Mouse (Mus musculus) liver, embryonic 12.5 days (tissue): ENCODE measurements around the gene Klhl9. TPM values are rescaled to one million over a fixed set of nuclear protein-coding genes. Genes with fewer than 3 reads are reported as not detected.

ENCODE experiments used
- ATAC-seq: fragments of 200-750 bp; cut with Nextera tagmentation; 2 replicates; pipeline ENCODE4 v1.8.0; 2017; ENCODE audit warnings: moderate number of reproducible peaks, mild to moderate bottlenecking, moderate library complexity
- H3K27ac ChIP-seq: fragments of 300-500 bp; sonication (generic); 2 replicates; pipeline ENCODE4 v1.5.1; 2016; ENCODE audit warnings: mild to moderate bottlenecking
- H3K27me3 ChIP-seq: fragments of 300-500 bp; sonication (generic); replicated peaks from 2 replicates; pipeline ENCODE4 v1.6.1; 2016; ENCODE audit warnings: mild to moderate bottlenecking, moderate library complexity
- H3K36me3 ChIP-seq: fragments of 300-500 bp; sonication (generic); 2 replicates; pipeline ENCODE4 v1.6.1; 2016; ENCODE audit warnings: mild to moderate bottlenecking, moderate library complexity
- H3K4me1 ChIP-seq: fragments of 300-500 bp; sonication (generic); 2 replicates; pipeline ENCODE4 v1.6.1; 2016
- H3K4me2 ChIP-seq: fragments of 300-500 bp; sonication (generic); 2 replicates; pipeline ENCODE4 v1.6.1; 2016; ENCODE audit warnings: mild to moderate bottlenecking, moderate library complexity
- H3K4me3 ChIP-seq: fragments of 300-500 bp; sonication (generic); 2 replicates; pipeline ENCODE4 v1.5.1; 2016; ENCODE audit warnings: mild to moderate bottlenecking, moderate library complexity
- H3K9ac ChIP-seq: fragments of 300-500 bp; sonication (generic); 2 replicates; pipeline ENCODE4 v1.6.1; 2016; ENCODE audit warnings: mild to moderate bottlenecking, moderate library complexity
- H3K9me3 ChIP-seq: fragments of 300-500 bp; sonication (generic); replicated peaks from 2 replicates; pipeline ENCODE4 v1.6.1; 2016; ENCODE audit warnings: mild to moderate bottlenecking, moderate library complexity
- WGBS: fragments of 180-500 bp; shearing (Covaris S2); methylation state at CpG from one replicate; pipeline ENCODE4 v1.1.7; 2016; ENCODE audit not compliant: insufficient replicate concordance; 5-methylcytosine and 5-hydroxymethylcytosine counted together
- polyA plus RNA-seq: library from polyadenylated mRNA; unstranded; fragments of >200 nt; fragmentation: Nextera tagmentation; extraction: Ambion mirVana; gene quantifications from 2 replicates; pipeline ENCODE4 v1.2.1, GENCODE M21; 2016

The Klhl9 gene
- polyA plus RNA-seq, 1 experiment from 2014 or later = 38.0 TPM

DNA sequence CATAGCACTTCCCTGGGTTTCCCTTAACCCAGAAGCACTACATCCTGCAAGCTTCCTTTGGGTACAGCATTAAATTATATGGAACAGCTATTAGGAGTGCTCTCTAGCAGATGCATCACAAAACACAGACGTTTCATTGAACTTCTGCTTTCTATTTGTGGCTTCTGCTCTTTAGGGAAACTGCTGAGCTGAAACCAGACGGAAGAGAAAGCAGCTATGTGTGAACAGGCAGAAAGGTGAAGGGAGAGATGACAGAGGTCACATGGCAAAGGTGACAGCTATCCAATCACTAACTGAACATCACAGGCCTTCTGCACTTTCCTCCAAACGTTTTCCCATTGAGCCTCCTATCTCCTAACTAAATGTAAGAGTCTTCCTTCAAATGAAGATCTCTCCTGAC, 16.3 kb downstream of the Klhl9 start:
- ATAC-seq = no peak
- Histone ChIP-seq H3K4me1 (no peaks in the 10 kb centered on the region), H3K4me3 (no peak overlapping the region), H3K27me3 (no peaks in the 10 kb centered on the region), H3K4me2 (no peak overlapping the region), H3K27ac (no peak overlapping the region), H3K36me3 (no peaks in the 10 kb centered on the region), H3K9me3 (no peaks in the 10 kb centered on the region), H3K9ac (no peak overlapping the region)
- 9% methylated on average over 3 of the region's 3 CpGs for WGBS

GRCm38 (mm10) chr4:88699301-88699700, 23.0 kb downstream of the Klhl9 start:
- H3K27ac ChIP-seq = no peak overlapping the region
- 70% methylated on average over 1 of the region's 1 CpGs for WGBS
- H3K4me1 ChIP-seq = no peaks in the 10 kb centered on the region
- no peaks in the 10 kb centered on the region for H3K36me3 ChIP-seq
- no peak overlapping the region for H3K4me2 ChIP-seq
- H3K9me3 ChIP-seq = no peaks in the 10 kb centered on the region
- H3K4me3 ChIP-seq = no peak overlapping the region
- no peak for ATAC-seq
- H3K27me3 ChIP-seq = peaks cover 5% of the 10 kb centered on the region; the same call in 1 of the 2 replicates
- H3K9ac ChIP-seq = no peak overlapping the region

DNA sequence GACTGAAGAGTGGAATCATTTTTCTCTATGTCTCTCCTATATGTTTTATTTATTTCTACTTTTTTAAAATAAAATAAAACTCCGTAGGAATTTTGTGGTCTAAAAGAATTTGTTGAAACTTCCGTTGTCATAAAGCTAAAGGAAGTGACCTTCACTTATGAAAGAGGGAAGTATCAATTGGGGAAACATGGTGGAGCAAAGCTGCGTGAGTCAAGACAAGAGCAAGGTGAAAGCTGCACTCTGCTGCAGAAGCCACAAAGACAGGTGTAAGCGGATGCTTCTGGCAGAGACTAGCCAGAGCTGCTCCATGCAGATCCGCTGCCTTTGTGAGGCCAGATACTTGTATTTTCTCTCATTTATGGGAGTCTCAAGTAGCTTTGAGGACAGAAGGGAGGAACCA, 23.5 kb downstream of the Klhl9 start:
- no peaks in the 10 kb centered on the region for H3K4me1 ChIP-seq
- ATAC-seq = no peak
- H3K4me2 ChIP-seq = no peak overlapping the region
- no peak overlapping the region for H3K9ac ChIP-seq
- no peak overlapping the region for H3K27ac ChIP-seq
- no peaks in the 10 kb centered on the region for H3K36me3 ChIP-seq
- H3K27me3 ChIP-seq = peaks cover 5% of the 10 kb centered on the region; the same call in 1 of the 2 replicates
- 51% methylated on average over 5 of the region's 5 CpGs for WGBS
- no peak overlapping the region for H3K4me3 ChIP-seq
- no peaks in the 10 kb centered on the region for H3K9me3 ChIP-seq

GRCm38 (mm10) chr4:88697753-88698152, 24.5 kb downstream of the Klhl9 start:
- H3K4me3 ChIP-seq = no peak overlapping the region
- H3K36me3 ChIP-seq = no peaks in the 10 kb centered on the region
- H3K4me1 ChIP-seq = no peaks in the 10 kb centered on the region
- no peaks in the 10 kb centered on the region for H3K9me3 ChIP-seq
- no peak overlapping the region for H3K9ac ChIP-seq
- WGBS = 72% methylated on average over 4 of the region's 4 CpGs
- H3K27ac ChIP-seq = no peak overlapping the region
- no peak for ATAC-seq
- no peak overlapping the region for H3K4me2 ChIP-seq
- peaks cover 5% of the 10 kb centered on the region; the same call in 1 of the 2 replicates for H3K27me3 ChIP-seq

GRCm38 (mm10) chr4:88697108-88697507, 25.2 kb downstream of the Klhl9 start:
- no peak for ATAC-seq
- Histone ChIP-seq H3K36me3 (no peaks in the 10 kb centered on the region), H3K9me3 (no peaks in the 10 kb centered on the region), H3K4me3 (no peak overlapping the region), H3K9ac (no peak overlapping the region), H3K27ac (no peak overlapping the region), H3K4me2 (no peak overlapping the region), H3K4me1 (no peaks in the 10 kb centered on the region), H3K27me3 (peaks cover 10% of the 10 kb centered on the region; the same call in 1 of the 2 replicates)
- 49% methylated on average over 6 of the region's 6 CpGs for WGBS

DNA sequence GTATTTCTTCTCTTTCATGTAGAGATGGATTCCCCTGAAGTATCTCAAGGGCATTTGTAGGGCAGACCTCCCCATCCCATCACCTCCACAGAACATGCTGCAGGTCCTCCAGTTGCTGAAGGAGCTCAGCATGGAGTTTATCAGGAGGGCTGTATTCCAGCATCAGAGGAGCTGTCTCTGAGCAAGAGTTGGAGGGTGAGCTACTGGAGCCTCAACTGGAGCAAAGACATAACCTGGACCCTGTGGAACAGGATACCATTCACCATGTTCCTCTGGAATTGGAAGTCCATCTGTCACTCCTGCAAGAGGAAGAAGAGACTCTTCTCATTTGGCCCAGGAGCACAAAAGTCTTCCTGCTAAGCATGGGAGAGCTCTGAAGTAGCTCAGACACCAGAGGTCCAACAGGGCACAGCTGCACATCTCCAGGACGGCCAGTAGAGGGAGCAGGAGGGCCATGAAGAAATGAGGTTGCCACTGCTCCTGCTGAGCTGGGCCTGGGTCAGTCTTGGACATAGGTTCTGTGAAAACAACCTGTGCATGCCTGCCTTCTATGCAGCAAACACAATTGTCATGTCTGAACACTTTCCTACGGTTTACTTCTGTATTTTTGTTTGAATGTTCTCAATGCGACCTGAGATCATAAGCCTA, 25.9 kb downstream of the Klhl9 start:
- no peak for ATAC-seq
- H3K4me1 ChIP-seq = no peaks in the 10 kb centered on the region
- H3K27ac ChIP-seq = no peak overlapping the region
- peaks cover 11% of the 10 kb centered on the region; the same call in 1 of the 2 replicates for H3K27me3 ChIP-seq
- H3K9me3 ChIP-seq = no peaks in the 10 kb centered on the region
- WGBS = 25% methylated on average over 3 of the region's 3 CpGs
- no peaks in the 10 kb centered on the region for H3K36me3 ChIP-seq
- no peak overlapping the region for H3K4me3 ChIP-seq
- no peak overlapping the region for H3K9ac ChIP-seq
- H3K4me2 ChIP-seq = no peak overlapping the region

- H3K9ac ChIP-seq = no peak overlapping the region
- H3K9me3 ChIP-seq = no peaks in the 10 kb centered on the region
Measured at GRCm38 (mm10) chr4:88693392-88693791, 28.9 kb downstream of the Klhl9 start.

DNA sequence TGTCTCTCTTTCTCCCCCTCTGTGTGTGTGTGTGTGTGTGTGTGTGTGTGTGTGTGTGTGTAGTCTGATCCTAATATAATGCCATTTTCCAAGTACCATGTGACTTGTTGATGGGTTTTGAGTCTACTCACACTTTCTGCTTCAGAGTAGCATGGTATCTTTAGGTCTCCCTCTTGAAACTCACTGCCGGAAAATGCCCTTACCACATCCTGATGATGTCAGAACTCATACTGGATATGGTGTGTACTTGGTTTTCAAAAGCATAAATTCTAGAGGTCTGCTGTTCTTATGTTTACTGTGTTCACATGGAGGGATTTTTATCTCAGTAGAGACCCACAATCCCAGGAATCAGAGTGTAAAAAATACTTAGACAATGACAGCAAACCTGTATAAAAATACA, 29.7 kb downstream of the Klhl9 start:
- H3K27ac ChIP-seq = no peak overlapping the region
- no peak overlapping the region for H3K9ac ChIP-seq
- no peak overlapping the region for H3K4me3 ChIP-seq
- H3K4me1 ChIP-seq = no peaks in the 10 kb centered on the region
- peaks cover 11% of the 10 kb centered on the region; the same call in 1 of the 2 replicates for H3K27me3 ChIP-seq
- H3K36me3 ChIP-seq = no peaks in the 10 kb centered on the region
- no peak overlapping the region for H3K4me2 ChIP-seq
- H3K9me3 ChIP-seq = no peaks in the 10 kb centered on the region
- 41% methylated on average over 1 of the region's 1 CpGs for WGBS
- ATAC-seq = no peak

More at GRCm38 (mm10) chr4:88693392-88693791, 28.9 kb downstream of the Klhl9 start:
- WGBS = 42% methylated on average over 2 of the region's 2 CpGs
- H3K4me1 ChIP-seq = no peaks in the 10 kb centered on the region
- H3K4me3 ChIP-seq = no peak overlapping the region
- ATAC-seq = no peak
- H3K27ac ChIP-seq = no peak overlapping the region
- no peaks in the 10 kb centered on the region for H3K36me3 ChIP-seq
- H3K27me3 ChIP-seq = peaks cover 11% of the 10 kb centered on the region; the same call in 1 of the 2 replicates
- no peak overlapping the region for H3K4me2 ChIP-seq

DNA sequence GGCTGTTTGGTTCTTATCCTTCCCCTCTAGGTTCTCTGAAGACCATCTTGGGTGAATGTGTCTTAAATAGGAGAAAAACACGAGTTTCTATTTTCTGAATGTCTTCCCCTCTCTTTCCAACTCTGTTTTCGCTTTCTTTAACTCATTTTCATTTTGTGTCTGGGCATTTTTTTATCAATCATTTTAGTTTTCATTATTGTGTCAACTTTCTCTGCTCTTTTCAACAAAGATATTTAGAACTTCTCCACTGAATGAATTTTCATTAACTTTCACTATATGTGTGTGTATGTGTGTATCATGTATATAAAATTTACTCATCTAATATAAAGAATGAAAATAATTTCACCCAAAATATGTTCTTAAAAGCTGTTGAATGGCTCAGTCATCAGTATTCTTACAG, 31.0 kb downstream of the Klhl9 start, which contains the start of gene Ifnab:
Gene Ifnab, minus strand, starts transcription at position 101 of the 400 bp plus-strand sequence.
- ATAC-seq = no peak
- no peaks in the 10 kb centered on the region for H3K9me3 ChIP-seq
- no peak within 1 kb of the TSS for H3K4me3 ChIP-seq
- no peak within 1 kb of the TSS for H3K4me2 ChIP-seq
- 47% methylated on average over 2 of the region's 2 CpGs for WGBS
- no peak within 1 kb of the TSS for H3K9ac ChIP-seq
- H3K36me3 ChIP-seq = no peaks in the 10 kb centered on the region
- no peak within 1 kb of the TSS for H3K27ac ChIP-seq
- H3K27me3 ChIP-seq = peaks cover 11% of the 10 kb centered on the region; the same call in 1 of the 2 replicates
- no peaks in the 10 kb centered on the region for H3K4me1 ChIP-seq

DNA sequence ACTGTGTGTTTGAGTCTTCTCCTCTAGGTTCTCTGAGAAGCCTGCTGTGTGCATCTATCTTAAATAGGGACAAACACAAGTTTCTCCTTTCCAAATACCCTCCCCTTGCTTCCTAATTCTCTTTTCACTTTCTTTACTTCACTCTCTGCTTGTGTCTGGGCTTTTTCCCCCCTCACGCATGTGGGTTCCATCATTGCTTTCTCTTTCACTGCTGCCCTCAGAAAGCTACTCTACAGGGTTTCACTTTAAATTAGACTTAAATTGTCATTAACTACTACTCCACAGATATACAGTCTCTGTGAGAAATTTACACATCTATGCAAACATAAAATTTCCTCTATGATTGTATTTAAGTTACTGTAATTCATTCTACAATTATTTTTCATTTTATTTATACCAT, 38.5 kb downstream of the Klhl9 start, which contains the start of gene Ifna2:
Gene Ifna2, minus strand, starts transcription at position 101 of the 400 bp plus-strand sequence.
- Histone ChIP-seq H3K9me3 (no peaks in the 10 kb centered on the region), H3K4me1 (no peaks in the 10 kb centered on the region), H3K36me3 (no peaks in the 10 kb centered on the region), H3K4me3 (no peak within 1 kb of the TSS), H3K9ac (no peak within 1 kb of the TSS), H3K4me2 (no peak within 1 kb of the TSS), H3K27ac (no peak within 1 kb of the TSS), H3K27me3 (no peaks in the 10 kb centered on the region)
- WGBS = 85% methylated on average over 1 of the region's 1 CpGs
- ATAC-seq = no peak

GRCm38 (mm10) chr4:88681353-88681752, 40.9 kb downstream of the Klhl9 start:
- Histone ChIP-seq H3K36me3 (no peaks in the 10 kb centered on the region), H3K4me3 (no peak overlapping the region), H3K27ac (no peak overlapping the region), H3K4me2 (no peak overlapping the region), H3K27me3 (no peaks in the 10 kb centered on the region), H3K4me1 (no peaks in the 10 kb centered on the region), H3K9ac (no peak overlapping the region), H3K9me3 (no peaks in the 10 kb centered on the region)
- 52% methylated on average over 3 of the region's 3 CpGs for WGBS
- ATAC-seq = no peak

DNA sequence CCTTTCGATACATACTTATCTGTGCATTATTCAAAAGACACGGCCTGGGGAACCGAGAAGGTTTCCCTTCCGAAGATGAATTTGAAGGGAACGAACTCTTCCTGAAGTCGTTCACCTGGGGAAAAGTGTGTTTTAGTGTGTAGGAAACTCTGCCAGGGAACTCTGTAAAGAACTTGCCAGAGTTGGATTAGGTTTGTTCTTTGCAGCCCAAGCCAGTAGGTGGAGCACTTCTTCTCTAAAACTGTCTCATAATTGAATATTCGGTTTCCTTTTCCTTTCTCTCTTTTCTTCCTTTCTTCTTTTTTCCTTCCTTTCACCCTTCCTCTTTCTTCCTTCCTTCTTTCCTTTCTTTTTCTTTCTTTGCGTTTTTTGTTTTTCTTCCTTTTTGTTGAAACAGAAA, 41.9 kb downstream of the Klhl9 start:
- Histone ChIP-seq H3K9ac (no peak overlapping the region), H3K4me2 (no peak overlapping the region), H3K27ac (no peak overlapping the region), H3K4me1 (no peaks in the 10 kb centered on the region), H3K36me3 (no peaks in the 10 kb centered on the region), H3K9me3 (no peaks in the 10 kb centered on the region), H3K4me3 (no peak overlapping the region), H3K27me3 (no peaks in the 10 kb centered on the region)
- WGBS = 31% methylated on average over 8 of the region's 8 CpGs
- no peak for ATAC-seq

DNA sequence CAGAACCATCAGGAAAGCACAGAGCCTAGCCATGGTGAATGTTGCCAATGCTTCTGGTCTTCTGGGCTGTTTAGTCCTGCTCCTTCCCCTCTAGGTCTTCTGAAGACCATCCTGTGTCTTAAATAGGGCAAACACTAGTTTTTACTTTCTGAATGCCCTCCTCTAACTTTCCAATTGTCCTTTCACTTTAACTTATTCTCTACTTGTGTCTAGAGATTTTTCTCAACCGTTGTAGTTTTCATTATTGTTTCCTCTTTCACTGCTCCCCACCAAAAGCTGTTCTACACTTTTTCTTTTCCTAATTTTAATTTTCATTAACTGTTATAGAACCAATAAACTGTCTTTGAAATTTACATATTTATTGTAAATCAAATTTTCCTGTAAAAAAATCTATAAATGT, 45.4 kb downstream of the Klhl9 start, which contains the start of gene Ifna16:
Gene Ifna16, minus strand, starts transcription at position 101 of the 400 bp plus-strand sequence.
- H3K4me2 ChIP-seq = no peak within 1 kb of the TSS
- ATAC-seq = no peak
- H3K4me3 ChIP-seq = no peak within 1 kb of the TSS
- no peak within 1 kb of the TSS for H3K9ac ChIP-seq
- H3K36me3 ChIP-seq = no peaks in the 10 kb centered on the region
- no peaks in the 10 kb centered on the region for H3K9me3 ChIP-seq
- 68% methylated on average over 1 of the region's 1 CpGs for WGBS
- H3K27me3 ChIP-seq = no peaks in the 10 kb centered on the region
- H3K4me1 ChIP-seq = no peaks in the 10 kb centered on the region
- no peak within 1 kb of the TSS for H3K27ac ChIP-seq
